Mouse (Mus musculus) lung, adult 2 months (tissue): ENCODE measurements around the gene Hpse.

Experiments
- CTCF ChIP-seq: fragments of 200-500 bp; IDR thresholded peaks from 2 replicates; pipeline ENCODE4 v1.5.1; 2011; ENCODE audit warnings: mild to moderate bottlenecking, low read length, control low read depth; ENCODE audit not compliant: insufficient read depth
- POLR2A ChIP-seq: fragments of 200-500 bp; IDR thresholded peaks from 2 replicates; pipeline ENCODE4 v1.6.1; 2011; ENCODE audit warnings: low read depth, mild to moderate bottlenecking, control low read depth, low read length, borderline replicate concordance; ENCODE audit errors: extremely low read depth

DNA sequence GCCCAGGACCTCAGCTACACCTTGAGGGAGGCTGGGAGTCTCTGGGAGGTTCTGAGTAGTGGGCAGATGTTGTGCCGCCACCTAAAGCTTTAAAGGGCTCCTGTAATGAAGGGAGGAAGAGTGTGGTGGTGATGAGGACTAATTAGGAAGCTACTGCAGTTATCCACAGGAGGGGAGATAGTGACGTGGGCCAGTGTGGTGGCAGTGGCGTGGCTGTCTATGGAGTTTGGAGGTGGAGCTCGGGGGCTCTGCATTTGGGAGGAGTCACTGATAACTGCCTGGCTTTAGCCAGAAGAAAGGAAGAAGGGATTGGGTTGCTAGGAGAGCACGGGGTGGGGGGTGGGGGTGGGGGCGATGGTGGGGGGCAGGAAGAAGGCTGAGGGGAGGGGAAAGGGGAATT, 71.0 kb downstream of the Hpse start:
- no peak for TF ChIP-seq CTCF
- TF ChIP-seq POLR2A: no peak
